Mouse (Mus musculus): Measurements from ENCODE around the gene Otor. TPM values are rescaled to one million over a fixed set of nuclear protein-coding genes. Genes with fewer than 3 reads are reported as not detected.

Gene Otor
- polyA plus RNA-seq, 1 experiment from 2014 or later: 0.30 TPM

DNA sequence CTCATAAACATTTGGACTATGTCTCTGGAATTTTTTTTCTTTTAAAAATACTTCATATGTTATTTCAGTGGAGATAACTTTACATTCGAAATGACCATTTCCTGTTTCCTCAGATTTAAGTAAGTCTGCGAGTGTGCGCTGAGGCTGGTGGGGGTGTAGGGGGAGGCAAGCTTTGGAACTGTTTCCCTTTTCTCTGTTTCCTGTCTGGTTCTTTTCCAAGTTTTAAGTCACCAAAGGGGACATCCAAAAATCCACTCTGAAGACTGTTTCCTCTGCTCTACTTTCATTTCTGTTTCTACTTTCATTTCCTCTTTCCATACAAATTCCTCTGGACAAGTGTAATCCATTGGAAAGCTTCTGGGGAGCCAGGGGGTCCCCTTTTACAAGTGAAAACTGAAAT lies 3.4 kb downstream of the Otor start:
- H3K4me1 ChIP-seq: 0 out of 2 replicates have a peak, but pooled peaks cover 6% of the 10 kb centered on the region
- H3K9me3 ChIP-seq (replicated peaks): no peaks in the 10 kb centered on the region
- no peaks in the 10 kb centered on the region for H3K36me3 ChIP-seq
- no peak overlapping the region for H3K27ac ChIP-seq
- no peak for ATAC-seq
- no peak overlapping the region for H3K4me3 ChIP-seq
- no peaks in the 10 kb centered on the region for H3K27me3 ChIP-seq (replicated peaks)
- no peak overlapping the region for H3K4me2 ChIP-seq
- H3K9ac ChIP-seq: no peak overlapping the region
- WGBS (ENCODE audit: insufficient replicate concordance): 19% methylated on average over 3 of the region's 3 CpGs

DNA sequence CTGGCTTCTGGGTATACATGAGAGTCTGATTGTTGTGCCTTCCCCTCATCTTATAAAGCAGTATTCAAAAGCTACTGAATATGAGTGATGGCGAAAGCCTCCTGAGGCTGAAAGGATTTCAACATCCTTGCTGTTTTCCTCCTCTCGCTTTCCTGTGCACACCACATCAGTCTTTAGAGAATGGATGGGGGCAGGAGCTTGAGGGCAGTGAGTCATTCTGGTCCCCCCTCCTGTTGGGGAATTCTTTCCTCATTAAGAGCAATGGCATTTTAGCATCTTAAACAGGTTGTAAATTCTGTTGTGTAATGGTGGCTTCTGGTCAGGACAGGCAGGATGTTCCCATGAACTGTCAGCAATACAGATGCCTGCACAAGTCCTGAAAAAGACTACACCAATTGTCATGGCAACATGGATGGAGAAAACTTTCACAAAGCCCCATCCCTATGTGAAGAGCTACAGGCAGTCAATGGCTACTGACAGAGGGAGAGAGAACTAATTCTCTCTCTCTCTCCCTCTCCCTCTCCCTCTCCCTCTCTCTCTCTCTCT lies 6.7 kb downstream of the Otor start:
- 0 out of 2 replicates have a peak, but pooled peaks cover 6% of the 10 kb centered on the region for H3K4me1 ChIP-seq
- no peaks in the 10 kb centered on the region for H3K27me3 ChIP-seq (replicated peaks)
- no peak overlapping the region for H3K4me2 ChIP-seq
- H3K27ac ChIP-seq: no peak overlapping the region
- no peaks in the 10 kb centered on the region for H3K9me3 ChIP-seq (replicated peaks)
- H3K36me3 ChIP-seq: no peaks in the 10 kb centered on the region
- 49% methylated on average over 2 of the region's 2 CpGs for WGBS (ENCODE audit: insufficient replicate concordance)
- no peak for ATAC-seq
- no peak overlapping the region for H3K4me3 ChIP-seq
- no peak overlapping the region for H3K9ac ChIP-seq

DNA sequence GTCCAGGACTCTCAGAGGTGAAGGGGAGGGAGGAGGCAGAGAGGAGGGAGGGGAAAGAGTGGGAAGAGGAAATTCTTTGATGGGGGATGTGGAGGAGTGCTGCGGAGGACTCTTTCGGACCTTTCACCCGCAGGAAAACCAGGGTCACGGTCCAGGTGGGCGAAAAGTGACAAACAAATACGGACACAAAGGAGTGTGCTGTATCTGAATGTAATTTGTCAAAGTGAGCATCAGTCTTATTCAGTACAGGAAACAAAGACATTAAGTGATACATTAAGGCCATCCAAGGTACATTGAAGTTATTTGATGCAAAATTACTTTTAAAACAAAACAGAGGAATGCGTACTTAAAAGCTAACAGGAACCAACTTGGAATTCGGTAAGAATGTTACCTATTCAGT lies 11.6 kb downstream of the Otor start:
- 64% methylated on average over 8 of the region's 8 CpGs for WGBS (ENCODE audit: insufficient replicate concordance)
- no peaks in the 10 kb centered on the region for H3K9me3 ChIP-seq (replicated peaks)
- ATAC-seq: no peak

DNA sequence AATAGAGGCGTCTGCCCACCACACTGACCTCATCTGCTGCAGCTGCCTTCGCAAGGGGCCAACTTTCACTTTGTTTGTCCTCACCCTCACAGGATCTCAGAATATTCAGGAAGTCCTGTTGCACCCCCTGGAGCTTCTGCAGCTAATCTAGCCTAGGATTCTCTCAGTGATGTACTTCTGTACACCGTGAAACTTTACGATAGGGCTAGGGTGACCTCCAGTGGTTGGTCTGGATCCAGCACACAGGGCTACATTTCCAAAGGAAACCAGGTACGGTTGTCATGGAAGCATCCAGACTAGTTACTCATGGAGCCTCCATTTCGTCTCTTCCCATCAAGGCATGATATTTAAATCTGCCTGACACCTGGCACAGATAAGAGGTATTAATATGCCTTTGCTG lies 15.5 kb downstream of the Otor start:
- H3K27ac ChIP-seq: no peak overlapping the region
- H3K4me1 ChIP-seq: no peaks in the 10 kb centered on the region
- H3K9me3 ChIP-seq (replicated peaks): no peaks in the 10 kb centered on the region
- H3K27me3 ChIP-seq (replicated peaks): no peaks in the 10 kb centered on the region
- H3K4me3 ChIP-seq: no peak overlapping the region
- no peak overlapping the region for H3K4me2 ChIP-seq
- 30% methylated on average over 6 of the region's 6 CpGs for WGBS (ENCODE audit: insufficient replicate concordance)
- ATAC-seq: no peak
- no peak overlapping the region for H3K9ac ChIP-seq
- H3K36me3 ChIP-seq: no peaks in the 10 kb centered on the region

More for the DNA sequence above, 11.6 kb downstream of the Otor start:
- H3K4me2 ChIP-seq: no peak overlapping the region
- no peaks in the 10 kb centered on the region for H3K36me3 ChIP-seq
- no peak overlapping the region for H3K27ac ChIP-seq
- no peaks in the 10 kb centered on the region for H3K27me3 ChIP-seq (replicated peaks)
- no peaks in the 10 kb centered on the region for H3K4me1 ChIP-seq
- H3K9ac ChIP-seq: no peak overlapping the region
- H3K4me3 ChIP-seq: no peak overlapping the region

DNA sequence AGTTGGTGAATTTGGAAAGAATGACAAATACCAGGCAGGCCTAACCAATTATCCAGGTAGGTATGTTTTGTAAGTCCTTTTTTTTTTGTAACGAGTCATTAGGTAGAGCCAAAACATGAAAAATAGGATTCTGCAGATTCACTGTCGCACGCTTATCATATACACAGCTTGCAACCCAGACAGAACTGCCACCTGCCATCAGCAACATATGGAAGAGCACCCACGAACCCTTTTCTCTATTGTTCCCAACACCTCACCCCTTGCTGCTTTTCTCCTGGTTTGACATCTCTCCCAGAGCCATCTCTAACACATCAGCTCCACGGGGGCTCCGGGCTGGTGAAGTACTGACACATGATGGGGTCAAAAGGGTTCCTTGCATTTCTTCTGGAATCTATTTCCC lies 16.5 kb downstream of the Otor start:
- Histone ChIP-seq H3K4me3 (no peak overlapping the region), H3K27ac (no peak overlapping the region), H3K36me3 (no peaks in the 10 kb centered on the region), H3K4me2 (no peak overlapping the region), H3K9ac (no peak overlapping the region), H3K4me1 (no peaks in the 10 kb centered on the region), H3K27me3 (replicated peaks) (no peaks in the 10 kb centered on the region), H3K9me3 (replicated peaks) (no peaks in the 10 kb centered on the region)
- ATAC-seq: no peak
- WGBS (ENCODE audit: insufficient replicate concordance): 67% methylated on average over 6 of the region's 6 CpGs

DNA sequence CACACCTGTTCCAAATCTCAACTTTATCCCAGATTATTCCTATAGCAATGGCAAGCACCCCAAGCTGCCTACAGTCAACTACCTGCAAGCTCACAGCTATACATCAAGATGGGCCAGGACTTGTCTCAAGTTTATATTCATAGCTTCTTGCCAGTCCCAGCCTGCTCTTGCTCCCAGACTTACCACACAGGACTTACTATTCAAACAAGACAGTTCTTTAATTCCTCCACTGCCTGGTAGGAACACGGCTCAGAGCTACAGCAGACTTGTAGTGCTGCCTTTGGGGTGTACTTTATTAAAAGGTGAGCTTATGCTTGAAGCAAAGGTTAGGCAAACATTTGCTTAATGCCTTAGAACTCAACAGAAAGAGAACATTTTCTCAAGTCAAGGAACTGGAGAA lies 18.9 kb downstream of the Otor start:
- no peaks in the 10 kb centered on the region for H3K27me3 ChIP-seq (replicated peaks)
- H3K4me2 ChIP-seq: no peak overlapping the region
- WGBS (ENCODE audit: insufficient replicate concordance): 52% methylated on average over 1 of the region's 1 CpGs
- ATAC-seq: no peak
- no peaks in the 10 kb centered on the region for H3K36me3 ChIP-seq
- H3K4me3 ChIP-seq: no peak overlapping the region
- H3K4me1 ChIP-seq: no peaks in the 10 kb centered on the region
- H3K9me3 ChIP-seq (replicated peaks): no peaks in the 10 kb centered on the region
- no peak overlapping the region for H3K27ac ChIP-seq
- no peak overlapping the region for H3K9ac ChIP-seq

DNA sequence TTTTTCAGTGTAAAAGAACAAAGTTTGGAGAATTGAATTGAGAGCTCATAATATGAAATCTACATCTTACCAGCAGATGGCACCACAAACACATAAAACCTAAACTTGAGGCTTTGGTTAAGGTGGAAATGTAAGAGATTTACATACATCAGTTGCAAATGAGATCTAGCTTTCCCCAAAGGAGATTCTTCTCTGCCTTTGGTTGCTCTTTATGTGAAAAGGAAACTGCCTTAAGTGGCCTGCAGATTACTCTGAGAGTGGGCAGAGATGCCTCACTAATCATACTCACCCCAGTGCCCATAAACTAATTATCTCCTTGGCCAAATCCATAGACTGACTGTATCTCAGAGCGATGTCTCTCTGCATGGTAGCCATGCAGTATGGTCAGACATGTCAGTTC lies 35.6 kb downstream of the Otor start:
- Histone ChIP-seq H3K9me3 (replicated peaks) (no peaks in the 10 kb centered on the region), H3K27me3 (replicated peaks) (no peaks in the 10 kb centered on the region), H3K36me3 (no peaks in the 10 kb centered on the region), H3K27ac (no peak overlapping the region), H3K4me3 (no peak overlapping the region), H3K4me1 (no peaks in the 10 kb centered on the region), H3K9ac (no peak overlapping the region), H3K4me2 (no peak overlapping the region)
- WGBS (ENCODE audit: insufficient replicate concordance): 62% methylated on average over 1 of the region's 1 CpGs
- no peak for ATAC-seq

DNA sequence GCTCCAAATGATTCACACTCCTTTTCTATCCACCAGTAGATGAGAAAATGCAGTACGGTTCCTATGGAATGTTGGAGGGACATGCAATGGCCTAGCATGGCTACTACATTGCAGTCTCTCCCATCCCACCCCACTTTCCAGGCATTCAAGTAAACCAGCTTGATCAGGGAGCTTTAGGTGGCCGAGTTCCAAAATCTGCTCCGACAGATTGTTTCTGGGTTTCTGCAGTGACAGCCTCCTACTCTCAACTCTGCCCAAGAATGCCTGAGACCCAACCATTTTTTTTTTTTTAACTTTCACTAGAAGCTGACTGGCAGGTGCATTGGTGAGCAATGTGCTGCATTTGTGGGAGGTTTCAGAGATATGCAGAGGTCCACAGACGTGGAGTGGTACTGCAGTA lies 36.4 kb downstream of the Otor start:
- 69% methylated on average over 4 of the region's 4 CpGs for WGBS (ENCODE audit: insufficient replicate concordance)
- Histone ChIP-seq H3K36me3 (no peaks in the 10 kb centered on the region), H3K4me3 (no peak overlapping the region), H3K9me3 (replicated peaks) (no peaks in the 10 kb centered on the region), H3K4me2 (no peak overlapping the region), H3K27ac (no peak overlapping the region), H3K4me1 (no peaks in the 10 kb centered on the region), H3K9ac (no peak overlapping the region), H3K27me3 (replicated peaks) (no peaks in the 10 kb centered on the region)
- ATAC-seq: no peak

DNA sequence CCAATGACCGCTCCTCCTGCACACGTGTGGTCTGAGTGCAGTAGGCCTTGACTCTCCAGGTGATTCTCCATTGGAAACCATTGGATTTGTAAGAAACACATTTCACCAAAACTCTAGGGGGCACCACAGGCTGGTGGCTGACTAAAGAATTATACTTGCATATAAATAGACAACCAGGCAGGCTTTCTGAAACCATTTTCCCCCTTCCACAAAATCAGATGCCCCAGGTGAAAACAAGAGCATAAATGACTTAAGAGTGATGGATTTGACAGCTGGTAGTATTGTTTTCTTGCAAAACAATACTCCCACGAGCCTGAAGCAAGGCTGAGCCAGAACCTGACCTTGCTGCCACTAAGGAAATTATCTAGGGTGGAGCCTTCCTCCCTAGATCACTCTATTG lies 39.2 kb downstream of the Otor start:
- Histone ChIP-seq H3K4me2 (no peak overlapping the region), H3K36me3 (no peaks in the 10 kb centered on the region), H3K27me3 (replicated peaks) (no peaks in the 10 kb centered on the region), H3K4me3 (no peak overlapping the region), H3K9me3 (replicated peaks) (no peaks in the 10 kb centered on the region), H3K9ac (no peak overlapping the region), H3K27ac (no peak overlapping the region), H3K4me1 (no peaks in the 10 kb centered on the region)
- ATAC-seq: no peak
- 56% methylated on average over 3 of the region's 3 CpGs for WGBS (ENCODE audit: insufficient replicate concordance)

DNA sequence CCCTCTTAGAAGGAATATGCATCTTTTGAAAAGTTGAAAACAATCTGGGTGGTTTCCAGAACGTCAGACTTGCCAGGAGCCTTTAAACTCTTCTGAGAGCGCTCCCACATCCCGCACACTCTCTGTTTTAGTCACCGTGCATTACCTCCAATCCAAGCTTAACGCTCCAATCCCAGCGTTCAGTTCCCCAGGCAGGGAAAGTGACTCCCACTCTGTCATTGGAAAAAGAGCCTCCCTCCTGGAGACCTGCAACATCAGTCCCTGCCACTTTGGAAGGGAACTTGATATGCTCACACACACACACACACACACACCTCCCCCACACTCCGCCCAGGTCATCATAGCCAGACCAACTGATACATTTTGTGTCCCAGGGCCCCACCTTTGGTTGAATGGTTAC lies 39.9 kb downstream of the Otor start:
- H3K27me3 ChIP-seq (replicated peaks): no peaks in the 10 kb centered on the region
- WGBS (ENCODE audit: insufficient replicate concordance): 71% methylated on average over 7 of the region's 7 CpGs
- H3K4me3 ChIP-seq: no peak overlapping the region
- ATAC-seq: no peak
- H3K4me2 ChIP-seq: no peak overlapping the region
- no peak overlapping the region for H3K27ac ChIP-seq
- no peaks in the 10 kb centered on the region for H3K9me3 ChIP-seq (replicated peaks)
- H3K4me1 ChIP-seq: no peaks in the 10 kb centered on the region
- H3K36me3 ChIP-seq: no peaks in the 10 kb centered on the region
- no peak overlapping the region for H3K9ac ChIP-seq

DNA sequence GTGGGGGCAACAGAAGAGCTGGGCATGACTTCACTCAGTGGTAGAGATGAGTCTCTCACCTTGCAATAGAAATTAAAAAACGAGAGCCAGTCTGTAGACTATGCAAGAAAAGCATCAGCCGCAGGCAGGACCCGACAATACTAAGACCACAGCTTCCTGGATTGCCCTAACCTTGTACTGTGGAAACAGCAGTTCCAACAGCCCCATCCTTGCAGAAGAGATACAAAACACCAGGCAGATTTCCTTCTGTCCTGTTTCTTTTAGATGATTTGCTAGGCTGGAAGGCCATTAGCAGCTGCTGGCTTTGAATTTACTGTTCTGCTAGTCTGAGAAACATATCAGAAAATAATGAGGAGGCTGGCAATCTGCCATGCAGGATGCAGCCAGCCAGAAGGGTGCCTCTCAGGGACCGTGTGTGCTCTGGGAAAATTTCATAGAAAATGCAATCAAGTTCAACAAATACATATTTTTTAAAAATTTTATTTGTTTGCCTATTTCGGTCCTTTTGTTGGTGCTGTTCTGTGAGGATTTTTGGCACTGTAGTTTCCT lies 52.9 kb downstream of the Otor start:
- no peak overlapping the region for H3K4me3 ChIP-seq
- WGBS (ENCODE audit: insufficient replicate concordance): 49% methylated on average over 5 of the region's 5 CpGs
- H3K4me2 ChIP-seq: no peak overlapping the region
- H3K9me3 ChIP-seq (replicated peaks): 0 out of 2 replicates have a peak, but pooled peaks cover 5% of the 10 kb centered on the region
- ATAC-seq: no peak
- H3K27ac ChIP-seq: no peak overlapping the region
- no peak overlapping the region for H3K9ac ChIP-seq
- no peaks in the 10 kb centered on the region for H3K36me3 ChIP-seq
- no peaks in the 10 kb centered on the region for H3K27me3 ChIP-seq (replicated peaks)
- no peaks in the 10 kb centered on the region for H3K4me1 ChIP-seq
